Mouse (Mus musculus): ENCODE measurements at regions not wholly inside any gene's neighbourhood (a gene's known extent, or its start where the extent isn't known, plus 50 kb on each side); places are given as distances from the start of the nearest gene placed in this dataset.

DNA sequence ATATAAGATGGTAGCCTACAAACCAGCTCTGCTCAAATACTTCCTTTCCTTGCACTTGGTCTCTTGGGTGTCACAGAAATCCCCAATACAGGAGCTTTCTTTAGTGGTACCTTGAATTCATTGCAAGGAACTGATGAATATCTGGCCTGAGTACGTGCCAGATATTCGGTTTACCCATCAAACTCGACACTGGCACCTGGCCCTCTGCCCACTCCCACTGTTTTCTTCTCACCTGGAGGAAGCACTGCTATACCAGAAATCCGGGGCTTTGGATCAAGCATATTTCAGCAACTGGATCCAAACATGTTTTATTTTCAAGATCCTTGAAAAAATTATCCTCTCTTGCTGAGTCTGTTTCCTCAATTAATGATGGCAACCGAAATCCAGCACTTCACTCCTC lies 214.4 kb upstream of the Spaca1 start:
- TF ChIP-seq CTCF (IDR thresholded peaks at IDR 0.05; ENCODE audit: control insufficient read depth, insufficient read depth, insufficient replicate concordance, low read depth, low read length) (no peak), POLR2A (IDR thresholded peaks at IDR 0.05; ENCODE audit: control insufficient read depth, low read depth, low read length) (no peak)

All from testis, adult 2 months (tissue).